Mouse (Mus musculus): ENCODE measurements around the gene Svopl. TPM values are rescaled to one million over a fixed set of nuclear protein-coding genes. Genes with fewer than 3 reads are reported as not detected.

Gene Svopl
- polyA plus RNA-seq, 1 experiment from 2014 or later, result 0.85 TPM

GRCm38 (mm10) chr6:38021406-38021805, 25.4 kb downstream of the Svopl start:
- Histone ChIP-seq H3K9ac (replicated peaks; ENCODE audit: low read depth, low read length) (no peak overlapping the region), H3K27ac (ENCODE audit: low read length) (no peak overlapping the region), H3K4me1 (ENCODE audit: control insufficient read depth, insufficient read depth, low read length) (no peaks in the 10 kb centered on the region), H3K4me2 (replicated peaks; ENCODE audit: low read depth, low read length) (no peak overlapping the region), H3K9me3 (ENCODE audit: control insufficient read depth, low read depth, low read length) (no peaks in the 10 kb centered on the region), H3K27me3 (ENCODE audit: control insufficient read depth, insufficient read depth, low read length) (no peaks in the 10 kb centered on the region), H3K4me3 (ENCODE audit: low read depth, low read length) (no peak overlapping the region), H3K36me3 (ENCODE audit: control insufficient read depth, insufficient read depth, low read length) (no peaks in the 10 kb centered on the region)
- WGBS, result 82% methylated on average over 7 of the region's 7 CpGs
- ATAC-seq (ENCODE audit: insufficient number of reproducible peaks, insufficient read depth, low FRiP score, low read depth), result no peak

GRCm38 (mm10) chr6:38012829-38013228, 34.0 kb downstream of the Svopl start:
- Histone ChIP-seq H3K9me3 (ENCODE audit: control insufficient read depth, low read depth, low read length) (no peaks in the 10 kb centered on the region), H3K9ac (replicated peaks; ENCODE audit: low read depth, low read length) (no peak overlapping the region), H3K27ac (ENCODE audit: low read length) (no peak overlapping the region), H3K4me2 (replicated peaks; ENCODE audit: low read depth, low read length) (no peak overlapping the region), H3K4me1 (ENCODE audit: control insufficient read depth, insufficient read depth, low read length) (no peaks in the 10 kb centered on the region), H3K36me3 (ENCODE audit: control insufficient read depth, insufficient read depth, low read length) (no peaks in the 10 kb centered on the region), H3K4me3 (ENCODE audit: low read depth, low read length) (no peak overlapping the region), H3K27me3 (ENCODE audit: control insufficient read depth, insufficient read depth, low read length) (no peaks in the 10 kb centered on the region)
- 92% methylated on average over 2 of the region's 2 CpGs for WGBS
- no peak for ATAC-seq (ENCODE audit: insufficient number of reproducible peaks, insufficient read depth, low FRiP score, low read depth)

- ATAC-seq (ENCODE audit: insufficient number of reproducible peaks, insufficient read depth, low FRiP score, low read depth), result no peak
- H3K9ac ChIP-seq (replicated peaks; ENCODE audit: low read depth, low read length), result no peak overlapping the region
- no peak overlapping the region for H3K4me3 ChIP-seq (ENCODE audit: low read depth, low read length)
- H3K27ac ChIP-seq (ENCODE audit: low read length), result no peak overlapping the region
- no peaks in the 10 kb centered on the region for H3K9me3 ChIP-seq (ENCODE audit: control insufficient read depth, low read depth, low read length)
- 12% methylated on average over 6 of the region's 6 CpGs for WGBS
- no peak overlapping the region for H3K4me2 ChIP-seq (replicated peaks; ENCODE audit: low read depth, low read length)
- no peaks in the 10 kb centered on the region for H3K36me3 ChIP-seq (ENCODE audit: control insufficient read depth, insufficient read depth, low read length)
- no peaks in the 10 kb centered on the region for H3K27me3 ChIP-seq (ENCODE audit: control insufficient read depth, insufficient read depth, low read length)
- no peaks in the 10 kb centered on the region for H3K4me1 ChIP-seq (ENCODE audit: control insufficient read depth, insufficient read depth, low read length)
These were observed 39.3 kb downstream of the Svopl start for GRCm38 (mm10) chr6:38007459-38007858.

- Histone ChIP-seq H3K9me3 (ENCODE audit: control insufficient read depth, low read depth, low read length) (no peaks in the 10 kb centered on the region), H3K4me2 (replicated peaks; ENCODE audit: low read depth, low read length) (no peak overlapping the region)
- 85% methylated on average over 4 of the region's 4 CpGs for WGBS
These were observed 79.4 kb downstream of the Svopl start for GRCm38 (mm10) chr6:37967386-37967785.

GRCm38 (mm10) chr6:37951306-37951705, 95.5 kb downstream of the Svopl start:
- peaks cover 19% of the 10 kb centered on the region for H3K36me3 ChIP-seq (ENCODE audit: control insufficient read depth, insufficient read depth, low read length)
- H3K27me3 ChIP-seq (ENCODE audit: control insufficient read depth, insufficient read depth, low read length), result no peaks in the 10 kb centered on the region
- 84% methylated on average over 6 of the region's 6 CpGs for WGBS
- H3K27ac ChIP-seq (ENCODE audit: low read length), result no peak overlapping the region
- no peaks in the 10 kb centered on the region for H3K4me1 ChIP-seq (ENCODE audit: control insufficient read depth, insufficient read depth, low read length)
- H3K9me3 ChIP-seq (ENCODE audit: control insufficient read depth, low read depth, low read length), result no peaks in the 10 kb centered on the region
- no peak overlapping the region for H3K9ac ChIP-seq (replicated peaks; ENCODE audit: low read depth, low read length)
- ATAC-seq (ENCODE audit: insufficient number of reproducible peaks, insufficient read depth, low FRiP score, low read depth), result no peak
- no peak overlapping the region for H3K4me2 ChIP-seq (replicated peaks; ENCODE audit: low read depth, low read length)
- no peak overlapping the region for H3K4me3 ChIP-seq (ENCODE audit: low read depth, low read length)

More at GRCm38 (mm10) chr6:37967386-37967785, 79.4 kb downstream of the Svopl start:
- Histone ChIP-seq H3K27ac (ENCODE audit: low read length) (no peak overlapping the region), H3K9ac (replicated peaks; ENCODE audit: low read depth, low read length) (no peak overlapping the region), H3K4me3 (ENCODE audit: low read depth, low read length) (no peak overlapping the region), H3K27me3 (ENCODE audit: control insufficient read depth, insufficient read depth, low read length) (no peaks in the 10 kb centered on the region), H3K4me1 (ENCODE audit: control insufficient read depth, insufficient read depth, low read length) (no peaks in the 10 kb centered on the region), H3K36me3 (ENCODE audit: control insufficient read depth, insufficient read depth, low read length) (peaks cover 30% of the 10 kb centered on the region)
- ATAC-seq (ENCODE audit: insufficient number of reproducible peaks, insufficient read depth, low FRiP score, low read depth), result no peak

- H3K4me1 ChIP-seq (ENCODE audit: control insufficient read depth, insufficient read depth, low read length), result no peaks in the 10 kb centered on the region
- H3K4me2 ChIP-seq (replicated peaks; ENCODE audit: low read depth, low read length), result no peak overlapping the region
- H3K36me3 ChIP-seq (ENCODE audit: control insufficient read depth, insufficient read depth, low read length), result peaks cover 16% of the 10 kb centered on the region; the same call in 1 of the 2 replicates
- no peak overlapping the region for H3K4me3 ChIP-seq (ENCODE audit: low read depth, low read length)
- no peak overlapping the region for H3K9ac ChIP-seq (replicated peaks; ENCODE audit: low read depth, low read length)
- WGBS, result 73% methylated on average over 6 of the region's 6 CpGs
- H3K27me3 ChIP-seq (ENCODE audit: control insufficient read depth, insufficient read depth, low read length), result no peaks in the 10 kb centered on the region
- no peak overlapping the region for H3K27ac ChIP-seq (ENCODE audit: low read length)
- no peak for ATAC-seq (ENCODE audit: insufficient number of reproducible peaks, insufficient read depth, low FRiP score, low read depth)
- no peaks in the 10 kb centered on the region for H3K9me3 ChIP-seq (ENCODE audit: control insufficient read depth, low read depth, low read length)
These were observed 110.3 kb downstream of the Svopl start for GRCm38 (mm10) chr6:37936498-37936897.

Other genes starting within 250 kb of the Svopl start
- gene Trim24, start 176.2 kb downstream of the Svopl start, polyA plus RNA-seq (2014; fragmentation: Nextera tagmentation; extraction: Ambion mirVana), result 26.7 and 26.9 TPM in 2 replicates
- 0.59 and 1.00 TPM in 2 replicates for gene Tmem213, start 62.3 kb upstream of the Svopl start, polyA plus RNA-seq (2014; fragmentation: Nextera tagmentation; extraction: Ambion mirVana)
- gene Atp6v0a4, start 77.6 kb upstream of the Svopl start, polyA plus RNA-seq (2014; fragmentation: Nextera tagmentation; extraction: Ambion mirVana), result 3.7 and 5.0 TPM in 2 replicates
- 6.7 and 8.1 TPM in 2 replicates for gene D630045J12Rik, start 207.0 kb upstream of the Svopl start, polyA plus RNA-seq (2014; fragmentation: Nextera tagmentation; extraction: Ambion mirVana)

Data from stomach, embryonic 14.5 days (tissue).